Mouse (Mus musculus) cortical plate, adult 2 months (tissue): ENCODE data around the gene Impdh2.

ENCODE experiments used
- CTCF ChIP-seq: fragments of 200-500 bp; IDR thresholded peaks from 2 replicates; pipeline ENCODE4 v1.5.1; 2011; ENCODE audit warnings: mild to moderate bottlenecking, control low read depth, low read length; ENCODE audit not compliant: insufficient read depth; ENCODE audit errors: extremely low read depth
- POLR2A ChIP-seq: fragments of 200-500 bp; IDR thresholded peaks from 2 replicates; pipeline ENCODE4 v1.6.1; 2011; ENCODE audit warnings: mild to moderate bottlenecking, low read length, control low read depth; ENCODE audit not compliant: insufficient read depth; ENCODE audit errors: extremely low read depth

DNA sequence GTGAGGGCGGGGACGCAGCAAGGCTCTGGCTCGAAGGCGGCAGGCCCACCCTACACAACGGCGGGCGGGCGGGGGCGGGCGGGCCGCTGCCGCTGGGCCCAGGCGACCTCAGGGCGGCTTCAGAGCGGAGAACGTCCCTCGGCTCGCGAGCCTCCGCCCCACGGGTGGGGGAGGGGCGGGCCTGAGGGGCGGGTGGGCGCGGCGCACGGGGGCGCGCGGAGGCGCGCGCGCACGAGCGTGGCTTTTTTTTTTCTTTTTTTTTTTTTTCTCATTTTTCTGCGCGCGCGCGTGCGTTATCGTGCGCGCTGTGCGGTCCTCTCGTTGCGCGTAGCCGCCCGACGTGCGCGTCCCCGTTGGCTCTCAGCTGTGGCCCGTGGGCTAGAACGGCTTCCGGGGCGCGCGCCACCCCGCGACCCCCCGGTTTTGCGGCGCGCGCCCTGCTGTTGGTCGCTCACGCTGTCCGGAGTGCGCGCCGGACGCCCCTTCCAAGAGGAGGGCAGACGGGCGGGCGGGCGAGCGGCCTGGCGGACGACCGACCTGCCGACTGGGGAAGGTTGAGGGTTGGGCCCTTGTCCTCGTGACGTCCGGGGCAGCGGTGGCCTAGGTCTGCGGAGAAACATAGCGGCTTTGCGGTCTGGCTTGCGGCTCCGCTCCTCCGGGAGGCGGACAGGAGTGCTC is 42.7 kb upstream of the Impdh2 start:
- TF ChIP-seq CTCF (no peak), POLR2A (no peak)
